Mouse (Mus musculus): ENCODE data around the gene Rpl24.
"Not testable (repeated sequence)": the region's sequence is repeated elsewhere in the genome, so short reads cannot be mapped to it uniquely, and the experiment has no call there.

DNA sequence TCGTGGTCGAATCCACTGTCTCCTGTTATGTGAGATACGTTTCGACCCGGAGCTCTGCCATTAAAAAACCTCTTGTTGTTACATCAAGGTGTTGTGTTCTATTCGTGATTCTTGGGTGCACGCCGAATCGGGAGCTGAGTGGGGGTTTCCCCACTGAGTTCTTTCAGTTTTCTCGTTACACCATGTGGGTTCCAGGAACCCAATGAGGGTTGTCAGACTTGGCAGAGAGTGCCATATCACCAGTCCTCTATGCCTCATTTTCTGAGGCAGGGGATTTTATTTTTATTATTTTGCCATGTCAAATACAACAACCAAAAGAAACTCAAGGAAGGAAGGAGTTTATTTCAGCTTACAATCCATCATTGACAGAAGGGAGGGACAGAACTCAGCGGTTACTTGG is 3.0 kb upstream of the Rpl24 start:
- TF ChIP-seq USF1 (IDR thresholded peaks at IDR 0.05; ENCODE audit: low read depth); E2F4 (IDR thresholded peaks at IDR 0.05; ENCODE audit: insufficient read depth); POLR2A (IDR thresholded peaks at IDR 0.05; ENCODE audit: insufficient read length, low read depth): not testable (repeated sequence)
